Mouse (Mus musculus): ENCODE measurements around the gene Wnk2. TPM values are rescaled to one million over a fixed set of nuclear protein-coding genes. Genes with fewer than 3 reads are reported as not detected.
A peak's percentile ranks its signal among the peaks of the same experiment; 100 is the strongest.

Gene Wnk2
- total and polyA plus RNA-seq, 3 experiments, result 0.04 TPM; not detected in 2

GRCm38 (mm10) chr13:49069979-49070378 lies 77.8 kb downstream of the Wnk2 start:
- Histone ChIP-seq H3K9me3 (replicated peaks; ENCODE audit: insufficient read depth, low read length) (no peaks in the 10 kb centered on the region), H3K36me3 (ENCODE audit: control insufficient read depth in 1 of 2, insufficient read depth in 2 of 2, low read length in 2 of 2) (no peaks in the 10 kb centered on the region), H3K4me1 (ENCODE audit: control insufficient read depth in 1 of 2, insufficient read depth in 2 of 2, low read length in 2 of 2) (no peaks in the 10 kb centered on the region), H3K27me3 (ENCODE audit: control insufficient read depth in 1 of 2, insufficient read depth in 2 of 2, low read length in 2 of 2) (peaks cover 0 to 2% of the 10 kb centered on the region in 2 experiments; a peak in 2 of 4 replicates), H3K27ac (ENCODE audit: control insufficient read depth, low read depth, low read length) (no peak overlapping the region), H3K4me3 (ENCODE audit: control insufficient read depth in 1 of 2, insufficient read depth in 1 of 2, low read depth in 2 of 2, low read length in 2 of 2) (no peak overlapping the region), H3K9ac (ENCODE audit: control insufficient read depth, low read depth, low read length, poor library complexity, severe bottlenecking) (no peak overlapping the region), H3K79me2 (ENCODE audit: control insufficient read depth, insufficient read depth, low read length, poor library complexity) (no peaks in the 10 kb centered on the region)
- no peak for DNase-seq (ENCODE audit: low read depth, low spot score)
- TF ChIP-seq MAFK (IDR thresholded peaks at IDR 0.05; ENCODE audit: borderline replicate concordance, low read depth, low read length) (no peak), HCFC1 (IDR thresholded peaks at IDR 0.05; ENCODE audit: low read depth, low read length) (no peak), TCF12 (IDR thresholded peaks at IDR 0.05; ENCODE audit: low read depth, low read length) (no peak), NRF1 (IDR thresholded peaks at IDR 0.05; ENCODE audit: insufficient read depth, low read depth, low read length, poor library complexity, severe bottlenecking) (no peak), CTCF (IDR thresholded peaks at IDR 0.05 in 2 of 3, conservative IDR thresholded peaks at IDR 0.05 in 1 of 3; ENCODE audit: control insufficient read depth in 1 of 3, insufficient read depth in 1 of 3, low read depth in 2 of 3, low read length in 3 of 3, poor library complexity in 1 of 3, severe bottlenecking in 1 of 3) (no peak), RAD21 (IDR thresholded peaks at IDR 0.05; ENCODE audit: low read depth, low read length) (no peak), CHD2 (IDR thresholded peaks at IDR 0.05; ENCODE audit: low read length) (no peak), GABPA (IDR thresholded peaks at IDR 0.05; ENCODE audit: low read depth, low read length) (no peak), KAT2A (conservative IDR thresholded peaks at IDR 0.05; ENCODE audit: low read depth, low read length) (no peak), MAZ (IDR thresholded peaks at IDR 0.05; ENCODE audit: low read depth, low read length) (no peak), ZNF384 (IDR thresholded peaks at IDR 0.05; ENCODE audit: low read depth, low read length) (no peak)

DNA sequence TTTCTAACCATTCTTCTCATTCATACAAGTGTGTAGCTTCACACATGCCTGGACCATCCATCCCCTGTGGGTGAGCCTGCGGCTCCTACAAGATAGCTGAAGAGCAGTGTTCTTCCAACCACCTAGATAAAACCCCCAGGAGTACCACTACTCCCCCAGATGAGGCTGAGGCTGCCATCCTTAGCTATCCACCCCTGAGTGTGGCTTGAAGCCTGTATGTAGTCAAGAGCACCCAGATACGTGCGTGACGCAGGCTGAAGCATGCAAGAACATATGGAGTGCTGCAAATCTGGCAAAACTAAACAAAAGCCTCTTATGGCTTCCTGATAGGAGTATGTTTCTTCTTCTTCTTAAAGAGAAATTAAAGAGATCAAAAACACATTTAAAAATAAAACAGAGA lies 78.4 kb downstream of the Wnk2 start:
- peaks cover 0 to 2% of the 10 kb centered on the region in 2 experiments; a peak in 2 of 4 replicates for H3K27me3 ChIP-seq (ENCODE audit: control insufficient read depth in 1 of 2, insufficient read depth in 2 of 2, low read length in 2 of 2)
- no peak for DNase-seq (ENCODE audit: low read depth, low spot score)
- H3K9me3 ChIP-seq (replicated peaks; ENCODE audit: insufficient read depth, low read length), result no peaks in the 10 kb centered on the region
- H3K4me3 ChIP-seq (ENCODE audit: control insufficient read depth in 1 of 2, insufficient read depth in 1 of 2, low read depth in 2 of 2, low read length in 2 of 2), result peak overlapping the region; percentile 23 to 32; a peak in 2 of 4 replicates
- no peaks in the 10 kb centered on the region for H3K79me2 ChIP-seq (ENCODE audit: control insufficient read depth, insufficient read depth, low read length, poor library complexity)
- H3K9ac ChIP-seq (ENCODE audit: control insufficient read depth, low read depth, low read length, poor library complexity, severe bottlenecking), result no peak overlapping the region
- no peak overlapping the region for H3K27ac ChIP-seq (ENCODE audit: control insufficient read depth, low read depth, low read length)
- no peaks in the 10 kb centered on the region for H3K4me1 ChIP-seq (ENCODE audit: control insufficient read depth in 1 of 2, insufficient read depth in 2 of 2, low read length in 2 of 2)
- TF ChIP-seq MAFK (IDR thresholded peaks at IDR 0.05; ENCODE audit: borderline replicate concordance, low read depth, low read length), result no peak
- no peak for TF ChIP-seq SIN3A (IDR thresholded peaks at IDR 0.05; ENCODE audit: low read length)
- TF ChIP-seq CHD1 (IDR thresholded peaks at IDR 0.05; ENCODE audit: low read depth, low read length), result no peak
- no peak for TF ChIP-seq MEF2A (IDR thresholded peaks at IDR 0.05; ENCODE audit: extremely low read depth, insufficient replicate concordance, low read depth, low read length, poor library complexity, severe bottlenecking)
- no peak for TF ChIP-seq MAX (IDR thresholded peaks at IDR 0.05; ENCODE audit: low read length)
- no peak for TF ChIP-seq KAT2A (conservative IDR thresholded peaks at IDR 0.05; ENCODE audit: low read depth, low read length)
- TF ChIP-seq HCFC1 (IDR thresholded peaks at IDR 0.05; ENCODE audit: low read depth, low read length), result no peak
- TF ChIP-seq E2F4 (IDR thresholded peaks at IDR 0.05; ENCODE audit: borderline replicate concordance, low read depth, low read length), result no peak
- TF ChIP-seq RAD21 (IDR thresholded peaks at IDR 0.05; ENCODE audit: low read depth, low read length), result no peak
- no peak for TF ChIP-seq TCF12 (IDR thresholded peaks at IDR 0.05; ENCODE audit: low read depth, low read length)
- no peak for TF ChIP-seq NRF1 (IDR thresholded peaks at IDR 0.05; ENCODE audit: insufficient read depth, low read depth, low read length, poor library complexity, severe bottlenecking)
- no peak for TF ChIP-seq POLR2A (IDR thresholded peaks at IDR 0.05; ENCODE audit: control insufficient read depth in 1 of 2, insufficient read depth in 1 of 2, low read depth in 1 of 2, low read length in 2 of 2, poor library complexity in 1 of 2)
- no peak for TF ChIP-seq RCOR1 (IDR thresholded peaks at IDR 0.05; ENCODE audit: low read depth, low read length)
- no peak for TF ChIP-seq USF1 (IDR thresholded peaks at IDR 0.05; ENCODE audit: low read depth, low read length)
- no peaks in the 10 kb centered on the region for H3K36me3 ChIP-seq (ENCODE audit: control insufficient read depth in 1 of 2, insufficient read depth in 2 of 2, low read length in 2 of 2)
